Mouse (Mus musculus) kidney, adult 2 months (tissue): Measurements from ENCODE around the gene F2.

Source experiments
- CTCF ChIP-seq: fragments of 200-500 bp; conservative IDR thresholded peaks from 2 replicates; pipeline ENCODE4 v1.5.1; 2011; ENCODE audit warnings: low read depth, mild to moderate bottlenecking, control low read depth, low read length, moderate library complexity, mixed read lengths; ENCODE audit not compliant: insufficient read depth, insufficient read length
- POLR2A ChIP-seq: fragments of 200-500 bp; IDR thresholded peaks from one replicate; pipeline ENCODE4 v1.6.1; 2011; ENCODE audit warnings: low read depth, low read length, control low read depth

DNA sequence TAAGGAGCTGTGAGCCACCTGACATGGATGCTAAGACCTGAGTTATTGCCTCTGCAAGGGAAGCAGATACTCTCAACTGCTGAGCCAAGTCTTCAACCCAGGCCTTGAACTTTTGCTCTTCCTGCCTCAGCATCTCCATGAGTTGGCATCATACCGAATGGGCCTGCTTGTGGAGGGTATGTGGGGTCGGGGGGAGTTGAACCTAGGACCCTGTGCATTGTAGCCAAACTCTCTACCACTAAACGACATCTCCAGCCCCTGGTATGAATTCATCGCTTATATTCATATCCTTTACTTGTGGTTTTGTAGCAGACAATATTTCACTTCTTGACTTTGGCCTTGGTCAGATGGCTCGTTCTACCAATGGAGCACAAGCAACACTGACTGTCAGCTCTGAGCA lies 4.4 kb downstream of the F2 start:
- TF ChIP-seq CTCF: no peak
- TF ChIP-seq POLR2A: no peak
